Mouse (Mus musculus): Measurements from ENCODE around the gene Gbp5. TPM values are rescaled to one million over a fixed set of nuclear protein-coding genes. Genes with fewer than 3 reads are reported as not detected.

The Gbp5 gene
- polyA plus RNA-seq, 1 experiment from 2014 or later, result 0.20 TPM

- H3K9me3 ChIP-seq (ENCODE audit: control insufficient read depth, low read length), result no peaks in the 10 kb centered on the region
Measured at GRCm38 (mm10) chr3:142495146-142495655, 1.4 kb downstream of the Gbp5 start.

DNA sequence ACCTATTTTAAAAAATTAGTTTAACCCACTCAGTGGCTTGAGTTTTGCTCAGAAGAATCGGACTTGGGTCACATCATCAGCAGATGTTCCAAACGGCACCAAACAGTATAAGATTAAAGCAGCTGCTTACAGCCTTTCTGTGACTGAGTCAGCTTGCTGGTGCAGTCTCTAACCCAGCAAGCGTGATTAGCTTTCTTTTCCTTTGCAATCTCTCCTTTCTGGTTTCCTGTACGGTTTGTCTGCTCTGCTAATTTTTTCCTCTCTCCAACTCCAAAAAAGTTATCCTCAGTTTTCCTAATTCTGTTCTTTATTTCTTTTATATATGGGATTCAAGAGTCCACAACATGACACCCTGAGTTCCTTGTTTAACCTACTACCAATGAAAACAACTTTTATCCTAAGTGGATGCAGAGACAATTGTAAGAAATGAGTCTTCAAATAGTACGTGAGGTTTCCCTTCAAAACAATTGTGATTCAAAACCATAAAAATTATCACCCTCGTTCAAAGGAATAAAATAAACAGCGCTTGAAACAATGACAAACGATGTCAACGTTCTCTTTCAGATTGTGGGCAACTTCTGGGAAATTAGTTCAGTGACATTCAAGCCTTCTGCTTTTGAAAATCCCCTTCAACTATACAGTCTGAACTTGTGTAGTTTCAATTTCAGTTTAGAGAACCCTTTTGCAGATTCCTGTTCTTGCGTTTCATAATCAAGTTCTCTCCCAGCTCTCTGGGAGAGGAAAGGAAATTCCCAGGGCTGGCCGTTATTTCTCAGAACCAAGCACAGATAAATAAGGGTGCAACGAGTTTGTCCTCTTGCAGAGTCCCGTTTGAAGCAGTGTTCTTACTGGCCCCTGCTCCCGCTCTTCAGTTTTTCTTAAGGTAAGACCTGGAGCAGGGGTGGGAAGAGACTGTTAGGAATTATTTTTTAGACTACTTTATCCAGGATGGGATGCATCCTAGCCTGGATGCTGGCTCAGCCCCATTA lies 2.6 kb downstream of the Gbp5 start:
- ATAC-seq, result no peak
- Histone ChIP-seq H3K27me3 (replicated peaks; ENCODE audit: control insufficient read depth, insufficient read depth, low read length) (no peaks in the 10 kb centered on the region), H3K4me3 (ENCODE audit: low read length) (peak overlapping the region; percentile 30), H3K36me3 (ENCODE audit: control insufficient read depth, insufficient read depth, low read length) (no peaks in the 10 kb centered on the region), H3K4me2 (ENCODE audit: low read depth, low read length) (peak overlapping the region; percentile 50), H3K27ac (ENCODE audit: low read length) (peak overlapping the region; percentile 20; the same call in 1 of the 2 replicates), H3K4me1 (ENCODE audit: control insufficient read depth, insufficient read depth, low read length) (peaks cover 3% of the 10 kb centered on the region; the same call in 1 of the 2 replicates), H3K9ac (ENCODE audit: low read depth, low read length) (no peak overlapping the region), H3K9me3 (ENCODE audit: control insufficient read depth, low read length) (no peaks in the 10 kb centered on the region)
- WGBS, result 41% methylated on average over 14 of the region's 14 CpGs

More at GRCm38 (mm10) chr3:142495146-142495655, 1.4 kb downstream of the Gbp5 start:
- Histone ChIP-seq H3K9ac (ENCODE audit: low read depth, low read length) (no peak overlapping the region), H3K27me3 (replicated peaks; ENCODE audit: control insufficient read depth, insufficient read depth, low read length) (no peaks in the 10 kb centered on the region), H3K4me2 (ENCODE audit: low read depth, low read length) (no peak overlapping the region), H3K4me1 (ENCODE audit: control insufficient read depth, insufficient read depth, low read length) (peaks cover 3% of the 10 kb centered on the region; the same call in 1 of the 2 replicates), H3K4me3 (ENCODE audit: low read length) (no peak overlapping the region), H3K36me3 (ENCODE audit: control insufficient read depth, insufficient read depth, low read length) (no peaks in the 10 kb centered on the region), H3K27ac (ENCODE audit: low read length) (no peak overlapping the region)
- ATAC-seq, result no peak
- 93% methylated on average over 5 of the region's 5 CpGs for WGBS

DNA sequence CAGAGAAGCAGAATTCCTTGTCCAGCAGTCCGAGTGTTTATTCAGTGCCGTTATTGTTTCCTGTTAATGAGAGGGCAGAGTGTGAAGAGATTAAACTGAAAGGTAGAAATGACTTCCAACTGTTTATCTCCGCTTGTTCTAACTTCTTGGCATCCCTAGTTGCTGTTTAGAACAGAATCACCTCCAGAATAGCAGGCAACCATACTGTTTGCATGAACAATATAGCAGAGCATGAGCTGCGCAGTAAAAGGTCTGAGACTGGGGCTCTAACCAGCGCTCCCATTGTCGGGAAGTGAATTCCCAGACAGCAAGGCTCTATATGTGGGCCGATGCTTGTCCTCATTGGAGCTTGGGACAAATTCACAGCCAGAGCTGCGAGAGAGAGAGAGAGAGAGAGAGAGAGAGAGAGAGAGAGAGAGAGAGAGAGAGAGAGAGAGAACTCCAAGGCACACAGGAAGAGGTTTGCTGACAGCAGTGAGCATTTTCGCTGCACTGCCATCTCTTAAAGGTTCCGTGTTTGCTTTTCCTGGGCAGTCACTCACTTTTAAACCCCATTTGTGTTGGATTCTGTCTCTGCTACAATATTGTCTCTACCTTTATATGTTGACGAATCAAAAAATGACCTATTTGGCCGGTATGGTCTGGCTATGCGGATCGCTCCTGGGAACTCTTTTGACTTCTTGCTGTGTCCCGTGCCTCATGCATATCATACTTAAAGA lies 3.5 kb downstream of the Gbp5 start:
- Histone ChIP-seq H3K9ac (ENCODE audit: low read depth, low read length) (no peak overlapping the region), H3K27ac (ENCODE audit: low read length) (no peak overlapping the region; the same call in 1 of the 2 replicates)

GRCm38 (mm10) chr3:142498941-142499340 lies 5.2 kb downstream of the Gbp5 start:
- Histone ChIP-seq H3K27ac (ENCODE audit: low read length) (no peak overlapping the region), H3K4me3 (ENCODE audit: low read length) (no peak overlapping the region), H3K9me3 (ENCODE audit: control insufficient read depth, low read length) (no peaks in the 10 kb centered on the region), H3K9ac (ENCODE audit: low read depth, low read length) (no peak overlapping the region), H3K4me2 (ENCODE audit: low read depth, low read length) (no peak overlapping the region), H3K36me3 (ENCODE audit: control insufficient read depth, insufficient read depth, low read length) (no peaks in the 10 kb centered on the region), H3K27me3 (replicated peaks; ENCODE audit: control insufficient read depth, insufficient read depth, low read length) (no peaks in the 10 kb centered on the region), H3K4me1 (ENCODE audit: control insufficient read depth, insufficient read depth, low read length) (no peaks in the 10 kb centered on the region)
- 79% methylated on average over 5 of the region's 5 CpGs for WGBS
- ATAC-seq, result no peak

More for the DNA sequence above, 3.5 kb downstream of the Gbp5 start:
- Histone ChIP-seq H3K9me3 (ENCODE audit: control insufficient read depth, low read length) (no peaks in the 10 kb centered on the region), H3K4me2 (ENCODE audit: low read depth, low read length) (peak overlapping the region; percentile 50), H3K27me3 (replicated peaks; ENCODE audit: control insufficient read depth, insufficient read depth, low read length) (no peaks in the 10 kb centered on the region), H3K36me3 (ENCODE audit: control insufficient read depth, insufficient read depth, low read length) (no peaks in the 10 kb centered on the region), H3K4me3 (ENCODE audit: low read length) (peak overlapping the region; percentile 30), H3K4me1 (ENCODE audit: control insufficient read depth, insufficient read depth, low read length) (peaks cover 3% of the 10 kb centered on the region; the same call in 1 of the 2 replicates)
- 52% methylated on average over 15 of the region's 15 CpGs for WGBS
- no peak for ATAC-seq

- Histone ChIP-seq H3K9me3 (ENCODE audit: control insufficient read depth, low read length) (no peaks in the 10 kb centered on the region), H3K4me3 (ENCODE audit: low read length) (no peak overlapping the region), H3K36me3 (ENCODE audit: control insufficient read depth, insufficient read depth, low read length) (no peaks in the 10 kb centered on the region), H3K27me3 (replicated peaks; ENCODE audit: control insufficient read depth, insufficient read depth, low read length) (no peaks in the 10 kb centered on the region), H3K9ac (ENCODE audit: low read depth, low read length) (no peak overlapping the region), H3K4me1 (ENCODE audit: control insufficient read depth, insufficient read depth, low read length) (peaks cover 2% of the 10 kb centered on the region; the same call in 1 of the 2 replicates), H3K4me2 (ENCODE audit: low read depth, low read length) (no peak overlapping the region), H3K27ac (ENCODE audit: low read length) (no peak overlapping the region)
- ATAC-seq, result no peak
- 86% methylated on average over 3 of the region's 3 CpGs for WGBS
Measured at GRCm38 (mm10) chr3:142528116-142528515, 34.3 kb downstream of the Gbp5 start.

DNA sequence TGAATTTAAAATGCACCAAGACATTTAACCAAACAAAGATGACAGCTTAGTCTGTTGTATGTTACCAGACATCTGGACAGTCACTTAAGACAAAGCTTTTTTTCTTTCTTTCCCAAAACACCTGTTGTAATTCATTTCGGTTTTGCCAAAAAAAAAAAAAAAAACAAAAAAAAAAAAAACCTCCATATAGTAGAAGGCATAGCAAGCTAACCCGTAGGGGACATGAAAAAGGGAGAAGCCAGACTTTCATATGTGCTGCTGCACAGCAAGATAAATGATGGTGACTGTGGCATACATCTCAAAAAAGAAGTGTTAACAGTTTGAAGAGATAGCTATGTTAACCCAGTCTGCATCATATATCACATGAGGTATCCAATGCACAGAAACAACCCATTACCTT lies 35.8 kb downstream of the Gbp5 start:
- H3K4me3 ChIP-seq (ENCODE audit: low read length), result peak overlapping the region; percentile 75
- 35% methylated on average over 2 of the region's 2 CpGs for WGBS
- H3K36me3 ChIP-seq (ENCODE audit: control insufficient read depth, insufficient read depth, low read length), result no peaks in the 10 kb centered on the region
- no peaks in the 10 kb centered on the region for H3K27me3 ChIP-seq (replicated peaks; ENCODE audit: control insufficient read depth, insufficient read depth, low read length)
- peak overlapping the region; percentile 75 for H3K4me2 ChIP-seq (ENCODE audit: low read depth, low read length)
- peaks cover 2% of the 10 kb centered on the region; the same call in 1 of the 2 replicates for H3K4me1 ChIP-seq (ENCODE audit: control insufficient read depth, insufficient read depth, low read length)
- 0 out of 2 replicates have a peak overlapping the region, but pooled peaks have one; percentile 75 for H3K9ac ChIP-seq (ENCODE audit: low read depth, low read length)
- H3K9me3 ChIP-seq (ENCODE audit: control insufficient read depth, low read length), result no peaks in the 10 kb centered on the region
- H3K27ac ChIP-seq (ENCODE audit: low read length), result no peak overlapping the region
- ATAC-seq, result peak; percentile 8; the same call in 1 of the 2 replicates

DNA sequence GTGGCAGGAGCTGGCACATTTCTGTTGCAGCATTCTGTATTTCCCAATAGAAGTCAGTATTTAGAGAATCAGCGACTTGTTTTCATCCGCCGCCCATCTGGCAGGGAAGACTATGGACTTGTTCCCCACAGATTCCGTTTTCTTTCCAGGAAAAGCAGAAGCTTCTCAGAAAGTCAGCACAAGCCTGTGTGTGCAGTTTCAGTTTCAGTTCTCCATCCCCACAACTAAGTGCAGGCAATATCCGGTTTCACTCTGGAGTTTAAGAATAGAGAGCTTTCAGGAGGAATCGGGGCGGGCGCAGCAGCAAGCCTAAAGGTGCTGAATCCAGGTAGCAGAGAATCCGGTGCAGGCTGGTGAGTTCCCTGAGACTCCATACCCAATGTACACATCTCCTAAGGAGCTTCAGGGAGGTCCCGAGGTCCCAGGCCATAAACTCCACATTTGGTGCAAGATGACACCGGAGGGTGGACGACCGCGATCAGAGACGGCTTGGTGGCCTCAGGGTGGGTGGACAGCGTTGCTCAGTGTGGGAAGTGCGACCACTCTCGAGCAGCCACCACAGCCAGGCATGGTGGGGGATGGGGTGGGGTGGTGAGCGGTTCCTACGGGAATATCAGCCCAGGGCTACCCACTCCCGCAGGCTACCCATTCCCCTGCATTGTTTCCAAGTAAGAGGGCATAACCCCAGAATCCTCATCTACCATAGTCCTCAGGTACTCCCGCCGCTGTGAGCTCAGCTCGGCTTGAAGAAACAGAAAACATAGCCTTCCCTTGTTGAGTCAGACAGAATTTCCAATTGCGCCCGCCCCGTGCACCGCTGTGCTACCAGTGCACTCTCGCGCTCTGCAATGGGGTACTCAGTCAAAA lies 36.5 kb downstream of the Gbp5 start, which contains the start of gene Gbp7:
Gbp7 (plus strand) TSS at position 256 of the 867 bp plus-strand sequence.
- H3K4me3 ChIP-seq (ENCODE audit: low read length), result peak within 1 kb of the TSS; percentile 75
- H3K36me3 ChIP-seq (ENCODE audit: control insufficient read depth, insufficient read depth, low read length), result no peaks in the 10 kb centered on the region
- ATAC-seq, result peak; percentile 93
- peaks cover 2% of the 10 kb centered on the region; the same call in 1 of the 2 replicates for H3K4me1 ChIP-seq (ENCODE audit: control insufficient read depth, insufficient read depth, low read length)
- H3K9me3 ChIP-seq (ENCODE audit: control insufficient read depth, low read length), result no peaks in the 10 kb centered on the region
- 1% methylated on average over 30 of the region's 30 CpGs for WGBS
- peak within 1 kb of the TSS; percentile 75 for H3K9ac ChIP-seq (ENCODE audit: low read depth, low read length)
- H3K27ac ChIP-seq (ENCODE audit: low read length), result no peak within 1 kb of the TSS
- H3K27me3 ChIP-seq (replicated peaks; ENCODE audit: control insufficient read depth, insufficient read depth, low read length), result no peaks in the 10 kb centered on the region
- peak within 1 kb of the TSS; percentile 75 for H3K4me2 ChIP-seq (ENCODE audit: low read depth, low read length)

- Histone ChIP-seq H3K9ac (ENCODE audit: low read depth, low read length) (no peak overlapping the region), H3K9me3 (ENCODE audit: control insufficient read depth, low read length) (no peaks in the 10 kb centered on the region), H3K4me3 (ENCODE audit: low read length) (no peak overlapping the region), H3K27ac (ENCODE audit: low read length) (no peak overlapping the region), H3K36me3 (ENCODE audit: control insufficient read depth, insufficient read depth, low read length) (no peaks in the 10 kb centered on the region), H3K27me3 (replicated peaks; ENCODE audit: control insufficient read depth, insufficient read depth, low read length) (no peaks in the 10 kb centered on the region), H3K4me1 (ENCODE audit: control insufficient read depth, insufficient read depth, low read length) (peaks cover 2% of the 10 kb centered on the region; the same call in 1 of the 2 replicates), H3K4me2 (ENCODE audit: low read depth, low read length) (no peak overlapping the region)
- WGBS, result 90% methylated on average over 3 of the region's 3 CpGs
- ATAC-seq, result no peak
Measured at GRCm38 (mm10) chr3:142531595-142531994, 37.8 kb downstream of the Gbp5 start.
